Mouse (Mus musculus): Measurements from ENCODE around the gene Cryaa. TPM values are rescaled to one million over a fixed set of nuclear protein-coding genes. Genes with fewer than 3 reads are reported as not detected.

The Cryaa gene
- total and polyA plus RNA-seq, 3 experiments = not detected

GRCm38 (mm10) chr17:31668306-31668705, 9.3 kb upstream of the Cryaa start:
- H3K36me3 ChIP-seq (ENCODE audit: control insufficient read depth in 1 of 2, insufficient read depth in 2 of 2, low read length in 2 of 2) = no peaks in the 10 kb centered on the region
- no peak overlapping the region for H3K27ac ChIP-seq (ENCODE audit: control insufficient read depth, low read depth, low read length)
- DNase-seq (ENCODE audit: low read depth, low spot score) = no peak
- TF ChIP-seq ELF1 (IDR thresholded peaks at IDR 0.05; ENCODE audit: low read depth, low read length) (no peak), CHD1 (IDR thresholded peaks at IDR 0.05; ENCODE audit: low read depth, low read length) (no peak), MAFK (IDR thresholded peaks at IDR 0.05; ENCODE audit: borderline replicate concordance, low read depth, low read length) (no peak), ETS1 (IDR thresholded peaks at IDR 0.05; ENCODE audit: low read depth, low read length) (no peak), BHLHE40 (IDR thresholded peaks at IDR 0.05; ENCODE audit: borderline replicate concordance, low read depth, low read length) (no peak), NRF1 (IDR thresholded peaks at IDR 0.05; ENCODE audit: insufficient read depth, low read depth, low read length, poor library complexity, severe bottlenecking) (no peak), SMC3 (IDR thresholded peaks at IDR 0.05; ENCODE audit: low read depth, low read length) (no peak), GATA1 (IDR thresholded peaks at IDR 0.05; ENCODE audit: low read depth, low read length) (no peak), ZMIZ1 (IDR thresholded peaks at IDR 0.05; ENCODE audit: low read depth, low read length) (no peak), JUND (IDR thresholded peaks at IDR 0.05; ENCODE audit: low read depth, low read length) (no peak), POLR2AphosphoS2 (IDR thresholded peaks at IDR 0.05; ENCODE audit: low read length) (no peak), CTCF (IDR thresholded peaks at IDR 0.05 in 2 of 3, conservative IDR thresholded peaks at IDR 0.05 in 1 of 3; ENCODE audit: control insufficient read depth in 1 of 3, insufficient read depth in 1 of 3, low read depth in 2 of 3, low read length in 3 of 3, poor library complexity in 1 of 3, severe bottlenecking in 1 of 3) (no peak), SIN3A (IDR thresholded peaks at IDR 0.05; ENCODE audit: low read length) (no peak), ZKSCAN1 (IDR thresholded peaks at IDR 0.05; ENCODE audit: low read depth, low read length) (no peak), RCOR1 (IDR thresholded peaks at IDR 0.05; ENCODE audit: low read depth, low read length) (no peak)
- H3K27me3 ChIP-seq (ENCODE audit: control insufficient read depth in 1 of 2, insufficient read depth in 2 of 2, low read length in 2 of 2) = peaks cover 2 to 4% of the 10 kb centered on the region in 2 experiments; a peak in 3 of 4 replicates
- no peaks in the 10 kb centered on the region for H3K9me3 ChIP-seq (replicated peaks; ENCODE audit: insufficient read depth, low read length)
- no peak overlapping the region for H3K4me3 ChIP-seq (ENCODE audit: control insufficient read depth in 1 of 2, insufficient read depth in 1 of 2, low read depth in 2 of 2, low read length in 2 of 2)
- H3K79me2 ChIP-seq (ENCODE audit: control insufficient read depth, insufficient read depth, low read length, poor library complexity) = no peaks in the 10 kb centered on the region
- no peaks in the 10 kb centered on the region for H3K4me1 ChIP-seq (ENCODE audit: control insufficient read depth in 1 of 2, insufficient read depth in 2 of 2, low read length in 2 of 2)
- no peak overlapping the region for H3K9ac ChIP-seq (ENCODE audit: control insufficient read depth, low read depth, low read length, poor library complexity, severe bottlenecking)

- Histone ChIP-seq H3K4me3 (ENCODE audit: control insufficient read depth in 1 of 2, insufficient read depth in 1 of 2, low read depth in 2 of 2, low read length in 2 of 2) (no peak overlapping the region), H3K36me3 (ENCODE audit: control insufficient read depth in 1 of 2, insufficient read depth in 2 of 2, low read length in 2 of 2) (no peaks in the 10 kb centered on the region), H3K79me2 (ENCODE audit: control insufficient read depth, insufficient read depth, low read length, poor library complexity) (no peaks in the 10 kb centered on the region), H3K27me3 (ENCODE audit: control insufficient read depth in 1 of 2, insufficient read depth in 2 of 2, low read length in 2 of 2) (peaks cover 2 to 4% of the 10 kb centered on the region in 2 experiments), H3K4me1 (ENCODE audit: control insufficient read depth in 1 of 2, insufficient read depth in 2 of 2, low read length in 2 of 2) (no peaks in the 10 kb centered on the region), H3K9ac (ENCODE audit: control insufficient read depth, low read depth, low read length, poor library complexity, severe bottlenecking) (no peak overlapping the region), H3K27ac (ENCODE audit: control insufficient read depth, low read depth, low read length) (no peak overlapping the region), H3K9me3 (replicated peaks; ENCODE audit: insufficient read depth, low read length) (no peaks in the 10 kb centered on the region)
- no peak for TF ChIP-seq NRF1 (IDR thresholded peaks at IDR 0.05; ENCODE audit: insufficient read depth, low read depth, low read length, poor library complexity, severe bottlenecking)
- TF ChIP-seq GABPA (IDR thresholded peaks at IDR 0.05; ENCODE audit: low read depth, low read length) = no peak
- no peak for TF ChIP-seq E2F4 (IDR thresholded peaks at IDR 0.05; ENCODE audit: borderline replicate concordance, low read depth, low read length)
- TF ChIP-seq ZMIZ1 (IDR thresholded peaks at IDR 0.05; ENCODE audit: low read depth, low read length) = no peak
- no peak for TF ChIP-seq JUND (IDR thresholded peaks at IDR 0.05; ENCODE audit: low read depth, low read length)
- TF ChIP-seq RCOR1 (IDR thresholded peaks at IDR 0.05; ENCODE audit: low read depth, low read length) = no peak
- TF ChIP-seq TCF12 (IDR thresholded peaks at IDR 0.05; ENCODE audit: low read depth, low read length) = no peak
- DNase-seq (ENCODE audit: low read depth, low spot score) = no peak
These were observed 7.4 kb upstream of the Cryaa start for GRCm38 (mm10) chr17:31670163-31670562.
